Mouse (Mus musculus): ENCODE measurements at regions not wholly inside any gene's neighbourhood (a gene's known extent, or its start where the extent isn't known, plus 50 kb on each side); places are given as distances from the start of the nearest gene placed in this dataset.

DNA sequence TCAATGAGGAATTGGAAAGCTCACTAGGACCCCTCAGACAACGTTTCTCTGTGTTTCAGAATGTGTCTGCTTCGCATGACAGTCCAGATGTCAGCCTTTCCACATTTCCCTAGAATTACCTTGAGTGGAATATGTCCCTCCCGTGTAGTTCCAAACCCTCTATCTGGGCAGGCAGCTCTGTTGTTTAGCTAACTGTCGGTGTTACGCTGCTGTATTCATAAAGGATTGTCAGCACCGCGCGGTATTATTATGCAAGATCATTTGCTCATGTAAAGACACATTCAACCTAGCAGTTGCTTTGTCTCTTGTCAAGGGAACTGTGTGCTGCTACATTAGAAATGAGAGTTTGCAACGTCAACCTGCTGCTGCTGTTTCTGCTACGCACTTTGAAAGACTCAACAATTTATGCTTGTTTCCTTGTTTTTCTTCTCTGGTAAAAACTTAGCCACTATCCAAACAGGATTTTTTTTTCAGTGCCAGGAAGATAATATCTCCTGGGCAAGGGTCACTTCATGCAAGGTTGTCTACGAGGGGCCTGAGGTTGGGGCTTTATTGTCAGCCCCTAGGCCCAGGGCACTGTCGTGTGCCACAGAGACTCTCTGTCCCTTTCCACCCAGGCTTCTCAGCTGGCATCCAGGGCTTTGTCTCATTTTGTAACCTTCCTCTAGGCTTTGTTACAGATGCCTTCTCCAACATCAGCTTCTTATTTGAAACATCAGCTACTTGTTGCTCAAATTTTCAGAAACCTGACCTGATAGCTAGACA is 340.8 kb upstream of the Prkd1 start:
- TF ChIP-seq POLR2A (IDR thresholded peaks at IDR 0.05; ENCODE audit: control insufficient read depth, extremely low read depth, insufficient read depth, low read length, poor library complexity) (no peak), CTCF (IDR thresholded peaks at IDR 0.05; ENCODE audit: borderline replicate concordance, control insufficient read depth, extremely low read depth, insufficient read depth, low read length, poor library complexity) (no peak)
